Mouse (Mus musculus) c-Kit-negative CD71-positive TER-119-positive erythroid progenitor cells, embryonic 14.5 days (primary cell): ENCODE data around the gene Olfr1420.
"Not testable (repeated sequence)": the region's sequence is repeated elsewhere in the genome, so short reads cannot be mapped to it uniquely, and the experiment has no call there.

ENCODE experiments used
- DNase-seq: peaks from one replicate; pipeline ENCODE4 v3.0.0-alpha.2; 2013; ENCODE audit warnings: low read depth, low spot score

The Olfr1420 gene

DNA sequence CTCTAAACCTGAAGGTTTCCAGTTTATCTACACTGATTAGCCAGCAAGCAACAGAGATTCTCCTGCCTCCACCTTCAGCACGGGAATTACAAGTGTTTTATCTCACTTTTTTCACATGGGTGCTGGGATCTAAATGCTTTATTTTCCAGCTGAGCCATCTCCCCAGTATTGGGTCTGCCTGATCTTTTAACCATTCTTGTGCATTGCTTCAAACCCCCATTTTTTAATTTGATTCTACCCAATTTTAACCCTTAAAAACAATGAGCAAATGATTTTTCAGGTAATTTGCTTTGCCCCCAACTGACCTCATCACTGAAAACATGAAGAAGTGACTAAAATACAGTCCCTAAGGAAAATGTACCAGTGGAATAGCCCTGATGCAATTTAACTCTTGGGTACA is at the start of gene Olfr1420:
Gene Olfr1420 (plus strand): TSS at position 301 of the 400 bp plus-strand sequence.
- DNase-seq, result no peak

GRCm38 (mm10) chr19:11839119-11839518 is 47.2 kb upstream of the Olfr1420 start, which contains the start of gene Olfr1417:
Olfr1417 (minus strand) TSS chr19:11839219.
- DNase-seq, result no peak

GRCm38 (mm10) chr19:11846333-11846732 is 40.0 kb upstream of the Olfr1420 start:
- no peak for DNase-seq

- DNase-seq, result no peak
Observed at GRCm38 (mm10) chr19:11852652-11853051, 33.7 kb upstream of the Olfr1420 start.

DNA sequence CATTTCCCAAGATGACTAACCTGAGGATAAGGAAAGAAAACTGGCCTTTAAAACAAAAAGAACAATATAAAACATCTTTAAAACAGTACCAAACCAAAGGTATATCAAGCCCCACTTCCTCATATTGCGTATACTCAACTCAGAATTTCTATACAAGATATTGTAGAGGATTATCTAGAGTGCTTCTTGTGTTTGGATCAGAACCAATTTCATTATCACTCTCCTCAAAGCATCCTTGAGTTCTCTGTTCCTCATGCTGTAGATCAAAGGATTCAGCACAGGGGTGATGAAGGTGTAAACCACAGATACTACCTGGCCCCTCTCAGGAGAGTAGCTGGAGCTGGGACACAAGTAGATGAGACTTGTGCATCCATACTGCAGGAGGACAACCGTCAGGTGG is 31.5 kb upstream of the Olfr1420 start:
- DNase-seq, result no peak

DNA sequence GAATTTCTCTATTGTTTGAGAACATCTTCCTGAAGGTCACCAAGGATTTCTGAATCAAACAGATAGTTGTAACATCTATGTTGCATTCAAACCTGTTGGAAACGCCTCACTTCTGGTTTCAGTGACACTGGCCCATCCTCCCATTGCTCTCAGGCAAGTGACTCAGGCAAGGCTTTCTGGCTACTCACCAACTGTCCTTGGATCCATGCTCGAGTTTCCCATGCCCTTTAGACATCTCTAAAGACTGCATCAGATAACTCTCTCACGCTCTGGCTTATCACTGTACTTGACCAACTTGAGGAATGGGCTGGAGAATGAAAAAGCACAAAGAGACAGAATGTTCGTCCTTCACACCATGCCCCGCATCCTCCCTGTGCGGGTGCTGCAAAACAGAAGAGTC is 29.9 kb upstream of the Olfr1420 start:
- no peak for DNase-seq

GRCm38 (mm10) chr19:11860966-11861365 is 25.4 kb upstream of the Olfr1420 start, which contains the start of gene Olfr1418:
Olfr1418 (minus strand) TSS chr19:11861066.
- no peak for DNase-seq

DNA sequence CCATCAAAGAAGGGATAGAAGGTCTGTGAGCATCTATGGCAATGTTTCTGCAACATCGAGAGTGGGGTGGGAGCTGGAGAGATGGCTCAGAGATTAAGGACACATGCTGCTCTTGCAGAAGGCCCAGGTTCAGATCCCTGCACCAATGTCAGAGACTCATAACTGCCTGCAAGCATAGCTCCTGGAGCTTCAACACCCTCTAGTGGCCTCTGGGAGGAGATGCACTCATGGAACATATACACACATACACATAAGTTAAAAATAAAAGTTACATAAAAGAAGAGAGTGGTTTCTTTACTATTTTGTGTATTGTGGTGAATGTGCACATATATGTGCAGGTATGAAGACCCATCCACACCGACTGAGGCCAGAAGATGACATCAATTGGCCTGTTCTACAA is 18.5 kb upstream of the Olfr1420 start:
- DNase-seq, result no peak

GRCm38 (mm10) chr19:11875006-11875405 is 11.4 kb upstream of the Olfr1420 start, which contains the start of gene Olfr1419:
Olfr1419 (minus strand) TSS chr19:11875106.
- DNase-seq, result no peak

DNA sequence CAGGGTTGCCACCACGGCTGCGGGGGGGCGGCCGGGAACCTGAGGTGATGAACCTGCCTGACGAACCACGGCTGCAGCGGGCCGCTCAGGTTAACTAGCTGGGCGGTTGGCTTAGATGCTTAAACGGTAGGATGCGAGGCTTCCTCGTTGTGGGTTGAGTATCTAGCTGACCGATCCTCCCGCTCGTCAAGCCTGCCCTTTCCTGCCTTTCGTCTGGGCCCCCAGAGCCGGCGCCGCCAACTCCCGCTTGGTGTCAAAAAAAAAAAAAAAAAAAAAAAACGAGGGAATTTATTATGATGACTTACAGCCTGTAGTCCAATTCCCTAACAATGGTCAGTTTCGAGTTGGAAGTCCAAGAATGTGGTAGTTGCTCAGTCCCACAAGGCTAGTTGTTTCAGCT is 8.0 kb upstream of the Olfr1420 start:
- DNase-seq, result not testable (repeated sequence)

DNA sequence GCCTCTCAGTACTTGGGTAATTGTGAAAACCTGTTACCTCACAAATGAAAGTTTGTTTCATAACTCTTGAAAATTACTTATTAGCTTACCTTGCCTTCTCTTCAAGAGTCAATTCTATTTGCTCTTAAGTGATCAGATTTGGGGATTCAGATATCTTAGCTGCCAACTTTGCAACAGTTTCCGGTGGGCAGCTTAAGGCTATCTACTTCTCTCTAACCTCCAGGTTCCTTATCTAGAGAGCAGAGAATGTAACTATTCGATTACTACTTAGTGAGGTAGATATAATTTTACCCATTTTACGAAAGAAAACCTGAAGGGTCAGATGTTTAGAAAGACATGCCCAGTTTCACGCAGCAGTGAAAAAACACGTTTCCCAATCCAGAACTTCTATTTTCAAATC is 24.7 kb downstream of the Olfr1420 start:
- no peak for DNase-seq

DNA sequence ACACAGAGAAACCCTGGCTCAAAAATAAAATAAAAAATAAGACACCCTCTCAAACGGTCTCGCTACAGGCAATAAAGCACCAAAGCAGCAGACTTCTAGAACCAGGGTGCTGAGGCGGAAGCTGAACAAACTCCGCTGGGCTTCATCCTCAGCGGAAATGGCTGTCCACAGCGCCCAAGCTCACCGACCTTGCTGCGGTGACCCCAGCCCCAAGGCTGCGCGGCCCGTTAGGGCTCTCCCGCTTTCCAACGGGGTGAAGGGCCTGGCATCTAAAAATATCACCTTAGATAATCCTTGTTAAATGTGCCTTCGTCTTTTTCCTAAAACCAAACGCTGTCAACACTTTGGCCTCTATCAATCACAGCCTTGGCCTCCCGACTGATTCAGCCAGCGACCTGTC is 25.2 kb downstream of the Olfr1420 start:
- DNase-seq, result no peak

GRCm38 (mm10) chr19:11912037-11912532 is 25.7 kb downstream of the Olfr1420 start, which contains the start of gene Patl1:
Patl1 (plus strand) TSS chr19:11912399.
- DNase-seq, result peak; percentile 94

- DNase-seq, result peak; percentile 36
Observed at GRCm38 (mm10) chr19:11912533-11913121, 26.3 kb downstream of the Olfr1420 start.

- DNase-seq, result no peak
Observed at GRCm38 (mm10) chr19:11915804-11916203, 29.4 kb downstream of the Olfr1420 start.

DNA sequence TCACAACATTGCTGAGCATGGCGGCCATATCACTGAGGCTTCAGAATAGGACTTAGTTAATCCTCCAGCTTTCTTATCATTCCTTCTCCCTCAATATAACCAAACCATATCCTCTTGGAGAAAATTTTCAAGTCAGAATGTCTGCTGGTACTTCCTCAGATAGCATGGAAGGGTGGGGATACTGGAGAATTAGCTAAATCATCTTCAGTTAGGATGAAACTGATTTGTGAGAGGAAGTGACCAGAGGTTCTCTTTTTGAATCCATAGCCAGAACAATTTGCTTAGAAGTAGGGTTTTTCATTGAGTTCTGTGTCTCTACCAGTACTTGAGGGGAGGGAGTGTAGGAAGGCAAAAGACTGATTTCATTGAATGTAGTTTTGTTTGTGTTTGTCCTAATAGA is 35.7 kb downstream of the Olfr1420 start:
- no peak for DNase-seq

GRCm38 (mm10) chr19:11922515-11922914 is 36.1 kb downstream of the Olfr1420 start:
- not testable (repeated sequence) for DNase-seq

GRCm38 (mm10) chr19:11926380-11926779 is 40.0 kb downstream of the Olfr1420 start:
- no peak for DNase-seq

- peak; percentile 81 for DNase-seq
Observed at GRCm38 (mm10) chr19:11928025-11928748, 41.8 kb downstream of the Olfr1420 start.

DNA sequence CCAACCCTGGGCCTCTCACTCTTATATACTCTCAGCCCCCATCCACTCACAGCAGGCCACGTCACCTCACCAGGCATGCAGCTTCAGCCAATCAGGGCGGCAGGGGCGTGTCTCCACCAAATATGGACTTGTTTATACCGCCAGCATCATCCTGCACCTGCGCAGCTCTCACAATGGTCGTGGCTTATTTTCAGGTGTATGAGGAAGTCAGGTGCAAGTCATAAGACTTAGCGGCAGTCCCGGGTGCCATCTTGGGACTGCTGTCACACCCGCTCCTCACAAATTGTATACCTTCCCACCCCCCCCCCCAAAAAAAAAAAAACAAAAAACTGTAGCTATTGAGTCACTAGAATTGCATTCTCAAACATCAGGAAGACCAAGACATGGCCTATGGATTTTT is 60.1 kb downstream of the Olfr1420 start:
- not testable (repeated sequence) for DNase-seq
